Mouse (Mus musculus): ENCODE measurements around the gene Arhgef3.

DNA sequence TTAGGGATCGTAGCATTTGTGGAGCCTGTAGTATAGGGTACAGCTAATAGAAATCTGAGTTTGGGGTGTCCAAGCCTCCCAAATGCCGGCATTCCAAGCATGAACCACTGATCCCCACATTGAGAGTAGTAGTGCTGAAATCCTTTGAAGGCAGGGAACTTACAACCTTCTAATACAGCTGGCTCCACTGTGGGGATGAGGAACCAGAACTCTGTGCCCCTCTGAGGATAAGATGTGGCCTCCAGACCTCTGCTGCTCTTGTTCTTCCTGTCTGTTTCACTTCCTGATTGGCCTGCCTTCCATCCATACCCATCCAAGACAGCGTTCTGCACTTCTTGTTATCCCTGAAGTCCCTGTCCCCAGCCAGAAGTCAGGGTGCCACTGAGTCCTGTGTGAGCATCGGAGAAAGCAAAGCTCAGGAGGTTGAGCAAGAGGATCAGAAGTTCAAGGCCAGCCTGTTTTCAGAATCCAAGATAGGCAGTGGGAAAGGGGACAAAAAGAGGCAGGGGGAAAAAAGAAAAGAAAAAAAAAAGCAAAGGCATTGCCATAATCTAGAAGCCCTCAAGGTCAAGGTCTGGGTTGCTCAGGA lies 2.0 kb downstream of the Arhgef3 start:
- TF ChIP-seq CTCF (IDR thresholded peaks at IDR 0.05): no peak
- TF ChIP-seq EP300 (IDR thresholded peaks at IDR 0.05): no peak

Data from lung, postnatal 0 days (tissue).